Mouse (Mus musculus): Measurements from ENCODE around the gene Mlh1.

Gene Mlh1

GRCm38 (mm10) chr9:111271434-111272160, at the start of gene Mlh1, which contains the start of gene Epm2aip1:
Gene Mlh1 (minus strand): TSS chr9:111271791.
Gene Epm2aip1 (plus strand): TSS chr9:111271929.
- DNase-seq (ENCODE audit: low read depth, low spot score) = peak; percentile 100

DNA sequence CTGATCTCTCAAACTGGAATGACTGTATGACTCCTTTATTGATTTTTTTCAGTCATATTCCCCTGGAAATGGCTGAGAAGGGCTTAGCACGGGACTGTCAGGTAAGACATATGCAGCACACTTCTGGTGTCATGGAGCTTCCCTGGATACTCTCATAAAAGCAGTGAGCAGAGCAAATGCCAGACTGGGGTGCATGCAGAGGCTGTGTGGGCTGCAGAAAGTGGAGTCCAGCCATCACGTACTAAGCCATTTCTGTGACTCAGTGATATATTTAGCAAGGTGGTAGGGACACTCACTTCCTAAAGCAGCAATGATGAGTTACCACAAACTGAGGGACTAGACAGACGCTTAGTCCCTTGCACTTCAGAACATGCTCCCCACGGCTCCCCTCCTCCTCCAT, 49.3 kb upstream of the Mlh1 start:
- DNase-seq (ENCODE audit: low read depth, low spot score) = no peak

DNA sequence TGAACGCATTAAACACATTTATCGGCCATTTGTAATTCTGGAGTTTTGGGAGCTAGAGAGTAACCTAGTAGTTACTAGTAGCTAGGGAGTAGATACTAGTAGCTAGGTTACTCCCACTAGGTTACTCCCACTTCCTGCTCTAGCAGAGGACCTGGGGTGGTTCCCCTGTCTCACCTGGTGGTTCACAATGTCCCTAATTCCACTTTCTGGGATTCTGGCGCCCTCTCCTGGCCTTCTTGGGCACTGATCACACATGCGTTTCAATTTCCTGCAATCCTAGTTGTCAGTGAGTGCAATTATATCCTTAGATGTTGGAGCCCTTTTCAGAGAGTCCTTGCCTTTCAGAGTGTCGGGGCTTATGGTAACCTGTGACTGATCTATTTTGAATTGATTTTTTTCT, 42.6 kb upstream of the Mlh1 start:
- peak; percentile 50 for DNase-seq (ENCODE audit: low read depth, low spot score)

GRCm38 (mm10) chr9:111313793-111314192, 42.2 kb upstream of the Mlh1 start:
- DNase-seq (ENCODE audit: low read depth, low spot score) = no peak

GRCm38 (mm10) chr9:111313299-111313698, 41.7 kb upstream of the Mlh1 start:
- DNase-seq (ENCODE audit: low read depth, low spot score) = no peak

DNA sequence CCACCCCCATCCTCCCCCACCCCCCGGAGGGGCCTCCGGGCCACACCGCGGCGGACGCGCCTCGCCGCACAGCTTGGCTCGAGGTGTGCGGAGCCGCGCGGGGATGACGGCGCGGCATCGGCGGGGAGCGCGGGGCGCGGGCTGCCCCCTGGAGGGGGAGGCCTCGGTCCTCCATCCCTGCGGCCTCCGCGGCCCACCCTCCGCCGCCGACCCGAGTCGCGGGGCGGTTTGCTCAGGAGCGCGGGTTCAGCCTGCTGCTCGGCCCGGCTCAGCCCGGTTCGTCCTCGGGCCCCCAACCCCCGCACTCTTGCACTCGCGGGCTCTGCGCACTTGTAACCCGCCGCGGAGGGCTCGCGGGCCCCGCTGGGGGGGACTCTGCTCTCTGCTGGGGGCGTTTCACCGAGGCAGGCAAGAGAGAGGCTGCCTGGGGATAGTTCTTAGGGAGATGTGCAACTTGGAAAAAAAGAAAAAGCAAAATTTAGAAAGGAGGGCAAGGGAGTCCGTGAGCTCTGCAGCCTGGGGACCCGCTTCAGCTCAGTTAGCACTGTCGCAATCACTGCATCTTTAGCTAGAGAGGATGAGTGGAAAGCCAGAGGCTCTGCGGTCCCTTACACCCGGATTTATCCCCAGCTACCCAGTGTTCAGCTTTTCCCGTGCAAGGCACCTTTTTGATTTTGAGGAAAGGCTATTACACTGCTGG, 41.0 kb upstream of the Mlh1 start:
- DNase-seq (ENCODE audit: low read depth, low spot score) = no peak

- no peak for DNase-seq (ENCODE audit: low read depth, low spot score)
Measured at GRCm38 (mm10) chr9:111311843-111312441, 40.4 kb upstream of the Mlh1 start.

DNA sequence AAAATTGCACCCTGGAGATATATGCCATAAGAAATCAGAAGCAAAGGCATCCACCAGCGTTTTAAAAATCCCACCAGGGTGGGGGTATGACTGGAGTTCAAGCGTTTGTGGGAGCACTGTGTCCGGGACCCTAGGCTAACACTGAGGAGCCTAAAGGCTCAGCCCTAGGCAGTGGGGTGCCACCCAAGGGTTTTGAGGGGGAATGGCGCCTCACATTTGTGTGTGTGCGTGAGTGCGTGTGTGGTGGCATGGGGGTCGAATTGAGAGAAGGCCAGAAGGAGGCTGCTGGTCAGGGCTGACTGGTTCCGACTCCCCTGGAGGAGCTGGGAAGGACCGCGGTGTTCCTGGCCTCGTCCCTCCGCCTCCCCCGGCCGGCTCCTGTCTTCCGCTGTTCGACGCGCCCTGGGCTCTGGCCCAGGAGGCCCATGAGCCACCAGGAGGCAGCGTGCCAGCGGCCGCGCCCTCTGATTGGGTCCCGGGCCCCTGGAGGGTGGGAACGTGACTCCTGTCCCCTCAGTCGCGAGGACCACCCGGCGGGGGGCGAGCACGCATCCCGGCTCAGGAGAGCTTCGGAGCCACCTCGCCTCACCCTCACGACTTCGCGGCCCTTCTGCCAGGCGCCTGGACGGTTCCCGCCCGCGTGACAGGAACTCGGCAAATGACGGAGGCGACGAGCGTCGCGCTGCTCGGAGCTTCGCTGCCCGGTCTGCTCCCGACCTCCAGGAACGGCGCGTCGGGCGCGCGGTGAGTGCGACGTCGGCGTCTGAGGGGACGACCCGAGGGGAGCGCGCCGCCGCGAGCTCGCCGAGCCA, 39.6 kb upstream of the Mlh1 start, which contains the start of gene Trank1:
Gene Trank1 (plus strand): TSS at position 709 of the 812 bp plus-strand sequence.
- no peak for DNase-seq (ENCODE audit: low read depth, low spot score)

DNA sequence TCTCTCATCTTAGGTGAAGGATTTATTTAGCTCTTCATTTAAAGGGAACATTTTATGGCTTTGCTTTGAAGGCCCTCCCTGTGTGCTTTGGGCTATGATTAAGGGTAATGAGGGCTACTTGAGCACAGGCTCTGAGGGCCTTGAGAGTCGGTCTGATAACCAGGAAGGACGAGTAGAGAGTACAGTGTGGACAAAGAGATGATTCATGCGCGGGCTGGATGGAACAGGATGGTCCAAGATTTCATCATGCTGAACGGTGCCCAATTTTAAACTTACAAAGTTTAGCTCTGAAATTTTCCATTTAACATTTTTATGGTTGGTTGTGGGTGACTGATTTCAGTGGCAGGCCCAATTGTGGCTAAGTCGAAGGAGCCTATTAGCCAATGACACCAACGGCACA, 34.6 kb upstream of the Mlh1 start:
- DNase-seq (ENCODE audit: low read depth, low spot score) = no peak

GRCm38 (mm10) chr9:111304036-111304435, 32.4 kb upstream of the Mlh1 start:
- no peak for DNase-seq (ENCODE audit: low read depth, low spot score)

- no peak for DNase-seq (ENCODE audit: low read depth, low spot score)
Measured at GRCm38 (mm10) chr9:111302196-111302831, 30.7 kb upstream of the Mlh1 start.

GRCm38 (mm10) chr9:111298606-111299005, 27.0 kb upstream of the Mlh1 start:
- DNase-seq (ENCODE audit: low read depth, low spot score) = no peak

GRCm38 (mm10) chr9:111296433-111296832, 24.8 kb upstream of the Mlh1 start:
- DNase-seq (ENCODE audit: low read depth, low spot score) = no peak

GRCm38 (mm10) chr9:111295323-111295722, 23.7 kb upstream of the Mlh1 start:
- no peak for DNase-seq (ENCODE audit: low read depth, low spot score)

- DNase-seq (ENCODE audit: low read depth, low spot score) = no peak
Measured at GRCm38 (mm10) chr9:111294911-111295310, 23.3 kb upstream of the Mlh1 start.

- DNase-seq (ENCODE audit: low read depth, low spot score) = no peak
Measured at GRCm38 (mm10) chr9:111293234-111293633, 21.6 kb upstream of the Mlh1 start.

GRCm38 (mm10) chr9:111290539-111291100, 19.0 kb upstream of the Mlh1 start:
- DNase-seq (ENCODE audit: low read depth, low spot score) = no peak

DNA sequence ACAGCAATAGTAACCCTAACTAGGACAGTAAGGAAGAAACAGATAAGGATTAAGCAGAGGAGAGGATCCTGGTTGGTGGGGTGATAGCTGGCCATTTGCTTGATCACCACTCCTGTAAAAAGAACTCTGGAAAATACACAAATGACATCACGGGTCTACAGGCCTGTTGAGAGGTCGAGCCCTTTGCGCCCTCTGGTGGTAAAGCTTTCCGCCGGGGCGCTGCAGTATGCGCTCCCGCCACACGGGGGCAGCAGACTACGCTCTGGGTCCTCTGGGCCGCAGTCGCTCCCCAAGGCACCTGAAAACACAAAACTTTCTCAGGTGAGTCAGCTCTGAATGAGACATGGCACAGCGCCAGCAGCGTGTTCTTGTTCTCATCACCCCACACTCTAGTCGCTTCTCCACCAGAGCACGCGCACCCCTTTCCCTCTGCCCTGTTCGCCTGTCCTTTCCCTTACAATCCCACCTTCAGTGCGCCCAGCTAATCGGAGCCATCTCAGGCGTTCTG, 18.3 kb upstream of the Mlh1 start:
- peak; percentile 88 for DNase-seq (ENCODE audit: low read depth, low spot score)

DNA sequence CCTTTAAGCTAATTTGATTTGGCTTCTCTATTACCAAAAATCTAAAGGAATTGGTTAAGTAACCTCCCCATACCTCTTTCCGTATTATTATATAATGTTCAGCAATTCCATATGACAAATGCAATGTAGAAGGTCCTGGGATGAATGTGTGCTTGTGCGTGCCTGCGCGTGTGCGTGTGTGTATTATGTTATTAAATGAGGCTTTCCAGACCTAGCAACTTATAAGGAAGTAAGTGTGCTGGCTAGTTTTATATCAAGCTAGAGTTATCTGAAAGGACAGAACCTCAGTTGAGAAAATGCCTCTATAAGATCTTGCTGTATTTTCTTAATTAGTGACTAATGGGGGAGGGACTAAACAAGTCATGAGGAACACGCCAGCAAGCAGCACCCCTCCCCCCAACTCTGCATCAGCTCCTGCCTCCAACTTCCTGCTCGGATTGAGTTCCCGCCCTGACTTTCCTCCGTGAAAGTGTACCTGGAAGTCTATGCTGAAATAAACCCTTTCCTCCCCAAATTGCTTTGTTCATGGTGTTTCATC, 17.8 kb upstream of the Mlh1 start:
- no peak for DNase-seq (ENCODE audit: low read depth, low spot score)

- DNase-seq (ENCODE audit: low read depth, low spot score) = no peak
Measured at GRCm38 (mm10) chr9:111287956-111288355, 16.4 kb upstream of the Mlh1 start.
